10 mouse cellular contexts compared by ENCODE assay signal in genomic region chr1:76009601-76010000, GRCm38 (mm10).
DNase-seq lines count a peak whose midpoint lies in the region; ATAC-seq lines count a peak whose summit lies in the region.
"Had no signal": no experiment of that assay in that cellular context is flagged by ENCODE, and none has a peak within 500 bp of the region (broad histone marks: within the 10 kb centered on the region; RNA-seq: fewer than 3 reads in every experiment).

No protein-coding gene starts in this region.

- H3K4me2 ChIP-seq in kidney, embryonic 16.5 days (replicated peaks; ENCODE audit: low read depth, low read length) = no peak overlapping the region
- no peak overlapping the region for H3K4me2 ChIP-seq in embryonic facial prominence, embryonic 14.5 days (ENCODE audit: low read depth, low read length)
- H3K4me2 ChIP-seq: embryonic facial prominence, embryonic 15.5 days had no signal

- DNase-seq in kidney, adult 11 months = peak; percentile 13
- DNase-seq in embryonic facial prominence, embryonic 14.5 days (ENCODE audit: low spot score) = no peak
- peak; percentile 59 to 62 for DNase-seq in heart, postnatal 36 days
- peak; percentile 29 for DNase-seq in lung, postnatal 25 days (ENCODE audit: low spot score)
- no peak for DNase-seq in urinary bladder, postnatal 25 days (ENCODE audit: low spot score)
- DNase-seq in layer of hippocampus, adult 18-20 months (ENCODE audit: low spot score in 2 of 2) = no peak
- DNase-seq in adipocyte (ENCODE audit: low spot score) = no peak
- DNase-seq: right cerebral cortex, postnatal 25 days had no signal

- H3K9ac ChIP-seq in kidney, embryonic 16.5 days (replicated peaks; ENCODE audit: low read length) = no peak overlapping the region
- no peak overlapping the region for H3K9ac ChIP-seq in embryonic facial prominence, embryonic 14.5 days (ENCODE audit: low read depth, low read length)
- H3K9ac ChIP-seq: embryonic facial prominence, embryonic 15.5 days had no signal

- H3K4me3 ChIP-seq in kidney, embryonic 16.5 days (ENCODE audit: low read length) = no peak overlapping the region
- H3K4me3 ChIP-seq in embryonic facial prominence, embryonic 14.5 days (ENCODE audit: low read depth, low read length) = no peak overlapping the region
- H3K4me3 ChIP-seq: embryonic facial prominence, embryonic 15.5 days had no signal

- no peaks in the 10 kb centered on the region for H3K36me3 ChIP-seq in kidney, embryonic 16.5 days (ENCODE audit: insufficient read depth, low read length)
- no peaks in the 10 kb centered on the region for H3K36me3 ChIP-seq in embryonic facial prominence, embryonic 14.5 days (ENCODE audit: control insufficient read depth, insufficient read depth, low read length)
- H3K36me3 ChIP-seq: embryonic facial prominence, embryonic 15.5 days had no signal

- no peak for ATAC-seq in kidney, embryonic 16.5 days (ENCODE audit: low FRiP score, low TSS enrichment)
- ATAC-seq in embryonic facial prominence, embryonic 14.5 days (ENCODE audit: low read depth) = no peak

- no peaks in the 10 kb centered on the region for H3K27me3 ChIP-seq in kidney, embryonic 16.5 days (ENCODE audit: insufficient read depth, low read length)
- no peaks in the 10 kb centered on the region for H3K27me3 ChIP-seq in embryonic facial prominence, embryonic 14.5 days (replicated peaks; ENCODE audit: control insufficient read depth, insufficient read depth, low read length)
- H3K27me3 ChIP-seq: embryonic facial prominence, embryonic 15.5 days had no signal

- no peaks in the 10 kb centered on the region for H3K4me1 ChIP-seq in kidney, embryonic 16.5 days (ENCODE audit: insufficient read depth, low read length)
- H3K4me1 ChIP-seq in embryonic facial prominence, embryonic 14.5 days (ENCODE audit: control insufficient read depth, insufficient read depth, low read length) = peaks cover 15% of the 10 kb centered on the region

- no peak overlapping the region for H3K27ac ChIP-seq in kidney, embryonic 16.5 days (ENCODE audit: low read length)
- H3K27ac ChIP-seq in embryonic facial prominence, embryonic 14.5 days (replicated peaks; ENCODE audit: low read depth, low read length) = 0 out of 2 replicates have a peak overlapping the region, but pooled peaks have one; percentile 21
- H3K27ac ChIP-seq: embryonic facial prominence, embryonic 15.5 days had no signal

- 0 out of 2 replicates have a peak, but pooled peaks cover 4% of the 10 kb centered on the region for H3K9me3 ChIP-seq in kidney, embryonic 16.5 days (ENCODE audit: low read length)
- H3K9me3 ChIP-seq in embryonic facial prominence, embryonic 14.5 days (ENCODE audit: control insufficient read depth, low read length) = no peaks in the 10 kb centered on the region
- H3K9me3 ChIP-seq: embryonic facial prominence, embryonic 15.5 days had no signal

- WGBS in kidney, embryonic 16.5 days = 15% methylated on average over 3 of the region's 3 CpGs
- WGBS in embryonic facial prominence, embryonic 14.5 days = 12% methylated on average over 3 of the region's 3 CpGs

- intact Hi-C loops in heart, postnatal 36 days (cut with DNase I) = loop anchor here (2.0 kb wide), 2 partner anchors 25 to 73 kb away; no protein-coding TSS in a partner anchor

Comparison
In these comparisons a context has a peak if more than half of its experiments do, and no peak if none do; other contexts are left out.
1. DNase-seq: peak in kidney, adult 11 months (single experiment), heart, postnatal 36 days (2 of 2) and lung, postnatal 25 days (single experiment); none in embryonic facial prominence, embryonic 14.5 days (single experiment), urinary bladder, postnatal 25 days (single experiment), layer of hippocampus, adult 18-20 months (0 of 2) and adipocyte (single experiment).